Mouse (Mus musculus): ENCODE measurements around the gene Aspm.

DNA sequence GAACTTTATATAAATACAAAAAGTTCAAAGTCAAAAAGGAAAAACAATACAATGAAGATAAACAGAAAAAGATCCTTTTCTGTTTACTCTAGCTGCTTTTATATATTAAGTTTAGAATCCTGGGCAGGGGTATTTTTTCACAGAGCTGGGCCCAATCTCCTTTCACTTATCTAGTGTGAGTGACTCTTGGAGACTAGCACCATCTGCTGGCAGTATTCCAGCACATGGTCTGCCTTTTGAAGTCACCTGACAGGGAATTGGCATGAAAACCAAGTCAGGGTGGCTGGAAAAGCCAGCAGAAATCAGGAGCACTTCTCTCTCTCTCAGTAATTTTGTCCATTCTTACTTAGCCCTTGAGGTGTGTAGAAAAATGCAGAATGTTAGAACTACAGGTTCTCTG lies 16.2 kb upstream of the Aspm start:
- TF ChIP-seq USF1 (IDR thresholded peaks at IDR 0.05; ENCODE audit: low read depth) (no peak), POLR2A (IDR thresholded peaks at IDR 0.05; ENCODE audit: insufficient read length, low read depth) (no peak), TCF12 (IDR thresholded peaks at IDR 0.05; ENCODE audit: insufficient read depth, poor library complexity, severe bottlenecking) (no peak), MYOG (IDR thresholded peaks at IDR 0.05; ENCODE audit: control insufficient read depth in 1 of 3, insufficient read depth in 1 of 3, insufficient read length in 2 of 3, low read depth in 2 of 3) (no peak), REST (IDR thresholded peaks at IDR 0.05; ENCODE audit: insufficient read depth, insufficient read length) (no peak), MYOD1 (IDR thresholded peaks at IDR 0.05; ENCODE audit: control insufficient read depth in 1 of 3, insufficient read length in 2 of 3, low read depth in 2 of 3) (no peak), MAX (IDR thresholded peaks at IDR 0.05; ENCODE audit: low read depth) (no peak)
